Mouse (Mus musculus) bone marrow, adult 2 months (tissue): ENCODE results near the gene Fndc3b.

Experiments used
- CTCF ChIP-seq: fragments of 200-500 bp; IDR thresholded peaks from 2 replicates; pipeline ENCODE4 v1.5.1; 2011; ENCODE audit warnings: low read length, control low read depth; ENCODE audit not compliant: control insufficient read depth, insufficient read depth
- POLR2A ChIP-seq: fragments of 200-500 bp; IDR thresholded peaks from 2 replicates; pipeline ENCODE4 v1.6.1; 2011; ENCODE audit warnings: low read depth, mild to moderate bottlenecking, control low read depth, low read length, borderline replicate concordance; ENCODE audit not compliant: control insufficient read depth

DNA sequence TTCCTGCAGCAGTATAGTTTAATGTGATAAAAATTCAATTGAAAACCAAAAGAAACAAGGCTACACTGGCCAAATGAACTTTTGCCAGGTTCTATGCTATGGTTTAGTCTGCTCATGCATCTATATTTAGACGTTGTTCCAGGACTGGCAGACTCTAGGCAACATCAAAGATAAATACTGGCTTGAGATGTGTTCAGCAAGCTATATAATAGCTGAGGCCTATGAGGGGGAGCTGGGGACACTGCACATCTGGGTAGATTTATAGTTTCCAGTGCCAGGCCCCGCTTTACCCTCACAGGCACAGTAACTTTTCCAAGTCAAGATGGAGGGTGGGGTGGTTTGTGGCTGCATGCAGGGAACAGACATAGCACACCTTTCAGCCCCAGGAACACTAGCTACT lies 231.7 kb downstream of the Fndc3b start:
- no peak for TF ChIP-seq CTCF
- no peak for TF ChIP-seq POLR2A
